Mouse (Mus musculus) lung, embryonic 16.5 days (tissue): Measurements from ENCODE around the gene Snrpf. TPM values are rescaled to one million over a fixed set of nuclear protein-coding genes. Genes with fewer than 3 reads are reported as not detected.
"Not testable (repeated sequence)": the region's sequence is repeated elsewhere in the genome, so short reads cannot be mapped to it uniquely, and the experiment has no call there.

Experiments used
- ATAC-seq: fragments of 200-750 bp; cut with Nextera tagmentation; 2 replicates; pipeline ENCODE4 v1.8.0; 2017; ENCODE audit warnings: low read depth, mild to moderate bottlenecking, moderate library complexity
- H3K27ac ChIP-seq: fragments of 300-500 bp; sonication (generic); 2 replicates; pipeline ENCODE4 v1.5.1; 2014; ENCODE audit warnings: mild to moderate bottlenecking, control low read depth, low read length
- H3K27me3 ChIP-seq: fragments of 300-500 bp; sonication (generic); 2 replicates; pipeline ENCODE4 v1.6.1; 2014; ENCODE audit warnings: low read depth, low read length, mixed read lengths; ENCODE audit not compliant: control insufficient read depth, insufficient read depth
- H3K36me3 ChIP-seq: fragments of 300-500 bp; sonication (generic); 2 replicates; pipeline ENCODE4 v1.6.1; 2014; ENCODE audit warnings: low read length; ENCODE audit not compliant: control insufficient read depth, insufficient read depth
- H3K4me1 ChIP-seq: fragments of 300-500 bp; sonication (generic); replicated peaks from 2 replicates; pipeline ENCODE4 v1.6.1; 2014; ENCODE audit warnings: low read length, mixed read lengths; ENCODE audit not compliant: control insufficient read depth, insufficient read depth
- H3K4me2 ChIP-seq: fragments of 300-500 bp; sonication (generic); 2 replicates; pipeline ENCODE4 v1.6.1; 2014; ENCODE audit warnings: low read depth, low read length, control low read depth
- H3K4me3 ChIP-seq: fragments of 300-500 bp; sonication (generic); 2 replicates; pipeline ENCODE4 v1.5.1; 2014; ENCODE audit warnings: mild to moderate bottlenecking, low read length, control low read depth
- H3K9ac ChIP-seq: fragments of 300-500 bp; sonication (generic); 2 replicates; pipeline ENCODE4 v1.6.1; 2014; ENCODE audit warnings: low read length, control low read depth
- H3K9me3 ChIP-seq: fragments of 300-500 bp; sonication (generic); 2 replicates; pipeline ENCODE4 v1.6.1; 2016; ENCODE audit warnings: low read length; ENCODE audit not compliant: control insufficient read depth
- WGBS: fragments of 180-500 bp; shearing (Covaris S2); extraction: QIAGEN DNeasy Blood & Tissue Kit; methylation state at CpG from one replicate; pipeline ENCODE4 v1.1.7; 2014; 5-methylcytosine and 5-hydroxymethylcytosine counted together
- polyA plus RNA-seq: library from polyadenylated mRNA; unstranded; fragments of >200 nt; fragmentation: Nextera tagmentation; extraction: Ambion mirVana; gene quantifications from 2 replicates; pipeline ENCODE4 v1.2.1, GENCODE M21; 2015

The Snrpf gene
- polyA plus RNA-seq, 1 experiment from 2014 or later = 105 TPM

DNA sequence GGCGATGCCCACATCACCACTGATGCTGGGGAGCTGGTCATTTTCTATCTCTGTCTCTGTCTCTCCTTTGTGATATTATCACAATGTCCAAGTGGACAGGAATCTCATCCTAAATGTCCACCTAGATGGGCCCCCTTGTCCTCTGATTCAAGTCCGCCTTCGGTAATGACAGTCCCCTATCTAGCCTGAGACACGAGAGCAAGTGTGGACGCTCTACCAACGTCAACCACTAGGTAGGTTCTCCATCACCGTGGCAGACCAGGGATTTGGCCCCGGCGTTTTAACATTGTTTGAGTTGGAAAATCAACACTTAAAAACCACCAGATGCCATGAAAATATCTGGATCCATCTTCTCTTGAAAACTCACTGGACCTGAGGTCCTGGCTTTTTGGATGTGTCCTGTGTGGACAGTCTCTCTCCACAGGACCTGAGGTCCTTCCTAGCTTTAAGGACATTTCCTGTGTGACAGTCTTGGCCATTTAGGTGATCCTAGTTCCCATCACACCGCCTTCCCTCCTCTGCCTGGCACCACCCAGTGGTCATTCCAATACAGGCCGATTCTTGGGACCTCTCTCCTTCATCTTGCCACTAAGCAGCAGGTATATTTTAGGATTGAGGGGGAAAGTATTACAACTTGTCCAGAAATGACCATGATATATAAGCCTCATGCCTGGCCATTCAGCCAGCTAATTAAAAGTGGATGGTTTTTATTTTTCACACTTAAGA lies 21.5 kb downstream of the Snrpf start:
- no peaks in the 10 kb centered on the region for H3K27me3 ChIP-seq
- H3K27ac ChIP-seq = no peak overlapping the region
- no peak for ATAC-seq
- H3K4me3 ChIP-seq = no peak overlapping the region
- H3K36me3 ChIP-seq = no peaks in the 10 kb centered on the region
- no peaks in the 10 kb centered on the region for H3K4me1 ChIP-seq
- no peaks in the 10 kb centered on the region for H3K9me3 ChIP-seq
- H3K4me2 ChIP-seq = no peak overlapping the region
- H3K9ac ChIP-seq = no peak overlapping the region
- 81% methylated on average over 11 of the region's 11 CpGs for WGBS

DNA sequence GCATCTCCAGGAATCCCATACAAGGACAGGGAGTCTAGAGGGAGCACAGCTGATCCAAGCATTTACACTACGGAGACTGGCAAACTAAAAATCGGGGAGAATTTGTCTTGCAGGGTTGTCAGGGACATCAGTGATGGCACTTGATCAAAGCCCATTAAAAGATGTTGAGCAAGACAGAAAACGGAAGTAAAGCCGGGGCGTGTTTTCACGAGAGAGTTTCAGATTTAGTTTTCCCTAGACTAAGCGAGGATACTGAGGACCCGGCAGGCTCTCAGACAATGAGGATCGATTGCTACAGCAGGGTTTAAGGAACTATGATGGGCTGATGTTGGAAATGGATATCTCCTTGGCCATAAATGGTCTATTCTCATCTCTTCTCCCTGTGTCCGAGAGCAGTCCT lies 22.4 kb downstream of the Snrpf start:
- ATAC-seq = no peak
- 71% methylated on average over 10 of the region's 10 CpGs for WGBS
- no peaks in the 10 kb centered on the region for H3K27me3 ChIP-seq

DNA sequence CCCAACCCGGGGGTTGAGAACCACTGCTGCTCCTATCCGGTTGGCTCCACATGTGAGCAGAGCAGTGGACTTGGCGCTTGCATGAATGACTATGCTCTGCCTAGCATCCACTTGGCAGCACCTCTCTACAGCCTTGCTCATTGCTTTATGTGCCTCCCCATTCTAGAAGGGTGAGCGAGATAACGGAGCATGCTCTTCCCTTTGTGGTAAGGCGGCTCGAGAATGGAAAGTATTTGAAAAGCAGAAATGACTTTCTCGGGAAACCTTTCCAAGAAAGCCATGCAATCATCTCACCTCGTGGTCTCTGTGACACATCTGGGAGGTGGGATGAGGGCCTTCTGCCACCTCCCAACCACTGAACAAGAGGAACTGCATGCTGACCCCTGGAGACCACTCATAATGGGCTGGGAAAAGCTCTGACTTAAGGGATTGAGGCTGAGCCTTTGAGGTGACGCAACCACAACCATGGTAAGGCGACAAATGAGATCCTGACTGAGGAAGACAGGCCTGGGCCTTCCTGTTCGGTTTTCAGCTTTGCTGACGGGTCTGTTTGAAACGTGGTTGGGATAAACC lies 24.9 kb downstream of the Snrpf start:
- Histone ChIP-seq H3K4me3 (no peak overlapping the region), H3K27ac (no peak overlapping the region), H3K27me3 (no peaks in the 10 kb centered on the region), H3K9me3 (no peaks in the 10 kb centered on the region), H3K36me3 (no peaks in the 10 kb centered on the region), H3K4me2 (no peak overlapping the region), H3K9ac (no peak overlapping the region), H3K4me1 (no peaks in the 10 kb centered on the region)
- no peak for ATAC-seq
- WGBS = 79% methylated on average over 14 of the region's 14 CpGs

More for the DNA sequence above, 22.4 kb downstream of the Snrpf start:
- Histone ChIP-seq H3K9ac (no peak overlapping the region), H3K36me3 (no peaks in the 10 kb centered on the region), H3K4me3 (no peak overlapping the region), H3K9me3 (no peaks in the 10 kb centered on the region), H3K4me1 (no peaks in the 10 kb centered on the region), H3K27ac (no peak overlapping the region), H3K4me2 (no peak overlapping the region)

DNA sequence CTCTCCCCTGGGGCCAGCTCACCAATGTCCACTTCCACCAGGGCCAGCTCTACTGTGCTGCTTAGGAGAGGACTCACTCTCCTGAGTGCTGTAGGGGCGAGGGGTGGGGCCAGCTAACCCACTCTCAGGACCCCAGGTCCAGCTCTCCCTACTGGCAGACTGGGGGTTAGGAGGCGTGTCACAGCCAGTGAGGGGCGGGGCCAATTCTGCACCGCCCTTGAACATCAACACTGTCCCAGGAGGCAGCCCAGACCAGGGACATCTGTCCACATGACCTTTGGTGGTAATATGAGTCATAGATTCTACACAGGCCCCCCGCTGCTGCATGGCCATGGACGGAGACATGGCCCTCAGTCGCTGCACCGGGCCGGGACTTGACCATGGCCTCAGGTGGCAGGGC lies 29.7 kb downstream of the Snrpf start:
- H3K4me2 ChIP-seq = no peak overlapping the region
- H3K4me3 ChIP-seq = no peak overlapping the region
- H3K9ac ChIP-seq = no peak overlapping the region
- no peaks in the 10 kb centered on the region for H3K4me1 ChIP-seq
- no peaks in the 10 kb centered on the region for H3K27me3 ChIP-seq
- H3K36me3 ChIP-seq = no peaks in the 10 kb centered on the region
- no peak overlapping the region for H3K27ac ChIP-seq
- 50% methylated on average over 9 of the region's 9 CpGs for WGBS
- no peaks in the 10 kb centered on the region for H3K9me3 ChIP-seq
- no peak for ATAC-seq

DNA sequence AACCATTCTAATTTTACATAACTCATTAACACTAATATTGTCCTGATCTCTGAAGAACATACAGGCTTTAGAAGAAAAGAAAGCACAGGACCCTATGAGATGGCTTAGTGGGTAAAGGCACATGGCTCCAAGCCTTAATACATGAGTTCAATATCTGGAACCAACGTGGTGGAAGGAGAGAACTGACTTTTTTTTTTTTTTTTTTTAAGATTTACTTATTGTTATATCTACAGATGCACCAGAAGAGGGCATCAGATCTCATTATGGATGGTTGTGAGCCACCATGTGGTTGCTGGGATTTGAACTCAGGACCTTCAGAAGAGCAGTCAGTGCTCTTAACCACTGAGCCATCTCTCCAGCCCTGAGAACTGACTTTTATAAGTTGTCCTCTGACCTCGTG lies 31.5 kb downstream of the Snrpf start:
- not testable (repeated sequence) for H3K36me3 ChIP-seq, H3K27me3 ChIP-seq, H3K4me3 ChIP-seq, H3K4me2 ChIP-seq, H3K4me1 ChIP-seq, H3K9ac ChIP-seq, ATAC-seq, H3K27ac ChIP-seq, H3K9me3 ChIP-seq
- WGBS = 67% methylated on average over 2 of the region's 2 CpGs

DNA sequence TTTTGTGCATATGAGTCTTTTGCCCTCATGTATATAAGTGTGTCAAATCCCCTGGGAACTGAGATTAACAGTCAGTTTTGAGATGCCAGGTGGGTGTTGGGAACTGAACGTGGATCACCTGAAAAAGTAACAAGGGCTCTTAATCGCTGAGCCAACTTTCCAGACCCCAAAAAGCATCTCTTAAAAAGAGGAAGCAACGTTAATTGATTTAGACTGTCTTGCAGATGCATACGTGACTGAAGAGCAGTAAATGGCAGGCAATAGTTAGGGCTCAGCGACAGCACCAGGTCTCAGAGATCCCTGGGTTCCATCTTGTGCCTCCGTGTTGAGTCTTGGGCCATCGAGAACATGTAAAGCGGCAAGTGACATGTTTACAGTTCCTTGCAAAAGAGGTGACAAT lies 36.9 kb downstream of the Snrpf start:
- Histone ChIP-seq H3K4me3 (no peak overlapping the region), H3K4me1 (no peaks in the 10 kb centered on the region), H3K9me3 (no peaks in the 10 kb centered on the region), H3K9ac (no peak overlapping the region), H3K4me2 (no peak overlapping the region), H3K27me3 (no peaks in the 10 kb centered on the region), H3K27ac (no peak overlapping the region), H3K36me3 (no peaks in the 10 kb centered on the region)
- no peak for ATAC-seq
- WGBS = 75% methylated on average over 8 of the region's 8 CpGs

DNA sequence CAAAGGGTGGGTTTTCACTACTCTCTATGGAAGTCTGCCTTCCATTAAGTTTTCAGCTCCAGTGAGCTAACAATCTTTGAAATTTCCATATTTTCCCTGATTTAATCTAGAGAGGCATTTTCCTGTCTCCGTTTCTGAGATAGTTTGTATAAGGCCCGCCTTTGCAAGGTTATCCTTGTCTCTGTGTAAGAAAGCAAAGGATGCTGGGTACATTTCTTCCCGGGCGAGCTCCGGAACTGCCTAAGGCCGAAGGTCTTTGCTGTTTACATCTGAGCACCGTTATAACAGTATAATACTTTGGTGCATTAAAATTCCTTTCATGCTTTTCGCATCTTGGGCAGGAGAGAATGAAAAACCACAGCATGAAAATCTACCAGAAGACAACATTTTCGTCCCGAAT lies 39.7 kb downstream of the Snrpf start:
- H3K4me1 ChIP-seq = no peaks in the 10 kb centered on the region
- H3K36me3 ChIP-seq = no peaks in the 10 kb centered on the region
- no peaks in the 10 kb centered on the region for H3K27me3 ChIP-seq
- no peak for ATAC-seq
- H3K9ac ChIP-seq = no peak overlapping the region
- H3K27ac ChIP-seq = no peak overlapping the region
- H3K9me3 ChIP-seq = no peaks in the 10 kb centered on the region
- H3K4me2 ChIP-seq = no peak overlapping the region
- 46% methylated on average over 10 of the region's 10 CpGs for WGBS
- H3K4me3 ChIP-seq = no peak overlapping the region

DNA sequence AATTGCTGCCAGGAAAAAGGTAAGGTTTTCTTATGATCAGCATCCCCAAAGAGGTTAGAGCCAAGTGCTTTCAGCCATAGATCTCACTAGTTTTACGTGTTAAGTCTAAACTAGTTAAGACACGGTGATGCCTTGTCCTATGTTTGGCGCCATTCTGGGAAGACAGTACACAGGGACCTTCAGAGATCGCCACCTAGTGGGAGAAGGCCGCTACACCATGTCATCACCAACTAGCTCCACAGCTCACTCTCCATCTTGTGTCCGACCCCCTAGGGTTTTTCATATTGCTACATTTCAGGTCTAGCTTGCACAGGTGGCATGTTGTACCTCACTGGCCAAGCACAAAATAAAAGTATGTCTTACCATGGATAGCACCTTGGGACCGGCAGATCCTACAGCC lies 40.5 kb downstream of the Snrpf start:
- H3K4me2 ChIP-seq = no peak overlapping the region
- no peaks in the 10 kb centered on the region for H3K27me3 ChIP-seq
- H3K9me3 ChIP-seq = no peaks in the 10 kb centered on the region
- H3K36me3 ChIP-seq = no peaks in the 10 kb centered on the region
- no peak overlapping the region for H3K4me3 ChIP-seq
- peak; percentile 56 for ATAC-seq
- no peak overlapping the region for H3K9ac ChIP-seq
- H3K4me1 ChIP-seq = no peaks in the 10 kb centered on the region
- H3K27ac ChIP-seq = no peak overlapping the region
- WGBS = 10% methylated on average over 7 of the region's 7 CpGs

DNA sequence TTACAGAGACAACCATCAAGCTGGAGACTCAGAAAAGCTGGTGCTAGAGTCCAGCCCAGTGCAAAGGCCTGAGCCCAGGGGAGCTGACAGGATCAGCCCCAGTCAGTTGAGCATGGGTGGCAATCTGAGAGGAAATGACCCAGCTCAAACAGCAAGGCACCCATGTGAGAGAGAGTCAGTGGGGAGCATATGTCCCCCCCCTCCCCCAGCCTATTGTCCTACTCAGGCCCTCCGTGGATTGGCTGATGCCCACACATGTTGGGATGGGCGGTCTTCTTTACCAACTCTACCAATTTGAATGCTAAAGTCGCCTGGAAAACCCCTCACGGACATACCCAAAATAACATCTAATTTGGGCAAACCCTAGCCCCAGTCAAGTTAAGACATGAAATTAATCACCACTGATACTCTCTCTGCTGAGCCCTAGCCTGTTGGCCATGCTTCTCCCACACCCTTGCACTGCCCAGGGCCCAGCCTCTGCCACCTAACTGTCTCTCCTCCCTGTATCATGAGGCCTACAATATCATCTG lies 41.7 kb downstream of the Snrpf start:
- H3K27ac ChIP-seq = no peak overlapping the region
- 86% methylated on average over 4 of the region's 4 CpGs for WGBS
- H3K9ac ChIP-seq = no peak overlapping the region
- H3K27me3 ChIP-seq = no peaks in the 10 kb centered on the region
- no peaks in the 10 kb centered on the region for H3K4me1 ChIP-seq
- H3K36me3 ChIP-seq = no peaks in the 10 kb centered on the region
- H3K4me2 ChIP-seq = no peak overlapping the region
- H3K4me3 ChIP-seq = no peak overlapping the region
- no peak for ATAC-seq
- H3K9me3 ChIP-seq = no peaks in the 10 kb centered on the region
